Mouse (Mus musculus): Measurements from ENCODE around the gene 3110082J24Rik.

The 3110082J24Rik gene

GRCm38 (mm10) chr5:30115718-30116117 is 9.8 kb upstream of the 3110082J24Rik start:
- DNase-seq = no peak

GRCm38 (mm10) chr5:30114761-30115140 is 8.9 kb upstream of the 3110082J24Rik start:
- DNase-seq = no peak

- peak; percentile 96 for DNase-seq
These were observed 8.2 kb upstream of the 3110082J24Rik start for GRCm38 (mm10) chr5:30113881-30114760.

- no peak for DNase-seq
These were observed 6.7 kb upstream of the 3110082J24Rik start for GRCm38 (mm10) chr5:30112533-30113068.

GRCm38 (mm10) chr5:30111771-30112170 is 5.9 kb upstream of the 3110082J24Rik start:
- no peak for DNase-seq

- peak; percentile 95 for DNase-seq
These were observed 5.2 kb upstream of the 3110082J24Rik start for GRCm38 (mm10) chr5:30111126-30111525.

- no peak for DNase-seq
These were observed 4.6 kb upstream of the 3110082J24Rik start for GRCm38 (mm10) chr5:30110371-30111060.

- DNase-seq = no peak
These were observed 4.0 kb upstream of the 3110082J24Rik start for GRCm38 (mm10) chr5:30109899-30110298.

GRCm38 (mm10) chr5:30108233-30108632 is 2.3 kb upstream of the 3110082J24Rik start:
- DNase-seq = peak; percentile 82

- DNase-seq = peak; percentile 89
These were observed 1.7 kb upstream of the 3110082J24Rik start for GRCm38 (mm10) chr5:30107611-30108041.

- DNase-seq = peak; percentile 86
These were observed 1.3 kb upstream of the 3110082J24Rik start for GRCm38 (mm10) chr5:30107186-30107585.

- peak; percentile 78 for DNase-seq
These were observed 870 bp upstream of the 3110082J24Rik start for GRCm38 (mm10) chr5:30106756-30107155.

- peak; percentile 93 for DNase-seq
These were observed 832 bp downstream of the 3110082J24Rik start, which contains the start of gene Garem2 for GRCm38 (mm10) chr5:30104841-30105667. Gene Garem2 (plus strand): TSS chr5:30105161.

- peak; percentile 92 for DNase-seq
These were observed 1.5 kb downstream of the 3110082J24Rik start for GRCm38 (mm10) chr5:30104339-30104738.

- DNase-seq = peak; percentile 54
These were observed 2.5 kb downstream of the 3110082J24Rik start for GRCm38 (mm10) chr5:30103340-30103739.

- peak; percentile 59 for DNase-seq
These were observed 7.6 kb downstream of the 3110082J24Rik start for GRCm38 (mm10) chr5:30098260-30098659.

- peak; percentile 28 for DNase-seq
These were observed 10.2 kb downstream of the 3110082J24Rik start for GRCm38 (mm10) chr5:30095731-30096130.

- DNase-seq = no peak
These were observed 11.5 kb downstream of the 3110082J24Rik start for GRCm38 (mm10) chr5:30094399-30094798.

- DNase-seq = peak; percentile 74
These were observed 13.2 kb downstream of the 3110082J24Rik start for GRCm38 (mm10) chr5:30092701-30093100.

GRCm38 (mm10) chr5:30072825-30073821 is 32.8 kb downstream of the 3110082J24Rik start, which contains the start of gene Tyms:
Gene Tyms (minus strand): TSS chr5:30073617.
- peak; percentile 98 for DNase-seq

- no peak for DNase-seq
These were observed 33.5 kb downstream of the 3110082J24Rik start for GRCm38 (mm10) chr5:30072377-30072776.

Measured in heart, adult 11 months (tissue).